Mouse (Mus musculus) frontal cortex, adult (tissue): ENCODE measurements around the gene Olfr353.

Experiments used
- ATAC-seq: cut with Nextera tagmentation; 2 replicates; pipeline ENCODE4 v1.9.2; 2017; ENCODE audit warnings: mild to moderate bottlenecking, moderate library complexity, mixed read lengths; ENCODE audit not compliant: low TSS enrichment

Olfr353 gene

DNA sequence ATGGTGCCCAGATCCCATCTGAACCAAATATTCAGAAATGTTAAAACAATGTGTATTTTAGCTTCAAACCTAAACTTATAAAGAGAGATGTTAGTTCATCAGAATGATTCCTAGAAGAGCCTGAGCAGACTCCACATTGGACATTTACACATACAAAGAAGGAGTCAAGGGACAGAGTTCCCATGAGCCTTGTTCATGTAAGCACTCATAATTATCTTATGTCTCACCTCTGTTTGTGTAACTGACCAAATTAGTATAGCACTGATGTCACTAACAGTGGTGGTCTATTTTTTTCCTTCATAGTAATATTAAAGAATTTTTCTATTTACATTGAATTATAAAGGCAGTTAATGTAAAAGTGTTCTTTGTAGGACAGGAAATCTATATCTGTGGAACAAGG, at the start of gene Olfr353:
Gene Olfr353, minus strand, starts transcription at position 101 of the 400 bp plus-strand sequence.
- ATAC-seq, result no peak

DNA sequence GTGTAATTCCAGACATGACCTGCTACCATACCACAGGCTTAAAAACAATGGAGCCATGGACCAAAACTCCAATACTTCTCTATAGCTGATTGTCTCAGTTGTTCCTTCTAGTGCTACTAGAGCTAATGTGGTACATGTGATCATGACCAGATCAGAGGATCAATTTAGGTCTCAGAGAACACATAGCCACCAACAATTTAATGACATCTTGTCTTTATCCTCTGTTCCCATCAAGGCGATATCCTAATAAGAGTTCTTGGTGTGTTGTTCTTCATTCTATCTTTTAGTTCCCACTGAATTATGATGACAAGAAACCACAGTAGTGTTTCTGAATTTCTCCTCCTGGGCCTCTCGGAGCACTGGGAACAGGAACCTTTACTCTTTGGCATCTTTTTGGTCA, 44.1 kb upstream of the Olfr353 start, which contains the start of gene Olfr356:
Gene Olfr356, plus strand, starts transcription at position 301 of the 400 bp plus-strand sequence.
- no peak for ATAC-seq

DNA sequence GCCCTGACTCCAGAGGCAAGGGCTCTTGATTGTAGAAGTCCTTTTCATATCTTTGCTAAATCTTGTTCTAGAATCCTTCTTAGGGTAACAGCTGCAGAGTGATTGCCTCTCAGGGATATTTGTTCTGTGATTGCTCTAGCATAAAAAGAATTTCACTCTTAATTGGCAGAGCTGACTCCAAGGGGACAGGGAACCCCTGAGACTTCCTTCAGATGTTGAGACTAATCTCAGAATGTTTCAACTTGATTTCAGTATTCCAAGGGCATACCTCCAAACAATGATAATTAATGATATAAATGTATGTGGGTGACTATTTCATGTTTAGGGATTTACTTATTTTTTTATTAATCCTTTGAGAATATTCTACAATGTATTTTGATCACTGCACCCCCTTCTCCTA, 36.1 kb upstream of the Olfr353 start, which contains the start of gene Olfr355:
Gene Olfr355, minus strand, starts transcription at position 101 of the 400 bp plus-strand sequence.
- no peak for ATAC-seq

DNA sequence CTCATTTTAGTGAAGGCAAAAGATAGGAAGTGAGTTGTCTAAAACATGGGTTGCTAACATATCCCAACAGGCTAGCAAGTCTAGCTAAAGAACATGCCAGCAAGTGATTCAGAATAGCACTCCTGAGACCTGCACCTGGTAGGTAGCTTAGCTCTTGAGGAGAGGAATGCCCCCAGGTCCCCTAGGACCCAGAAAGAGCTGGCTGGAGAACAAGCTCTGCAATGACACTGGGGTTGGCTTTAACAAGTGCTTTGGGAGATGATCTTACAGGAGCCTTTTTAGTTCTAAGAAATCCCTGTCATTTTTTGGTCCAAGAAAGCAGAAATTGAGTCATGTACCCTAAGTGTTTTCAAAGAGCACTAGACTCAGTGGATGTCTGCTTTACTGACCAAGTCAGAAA, 12.6 kb upstream of the Olfr353 start, which contains the start of gene Olfr354:
Gene Olfr354, plus strand, starts transcription at position 301 of the 400 bp plus-strand sequence.
- no peak for ATAC-seq

GRCm38 (mm10) chr2:36897114-36897513, 4.4 kb upstream of the Olfr353 start:
- ATAC-seq, result no peak

DNA sequence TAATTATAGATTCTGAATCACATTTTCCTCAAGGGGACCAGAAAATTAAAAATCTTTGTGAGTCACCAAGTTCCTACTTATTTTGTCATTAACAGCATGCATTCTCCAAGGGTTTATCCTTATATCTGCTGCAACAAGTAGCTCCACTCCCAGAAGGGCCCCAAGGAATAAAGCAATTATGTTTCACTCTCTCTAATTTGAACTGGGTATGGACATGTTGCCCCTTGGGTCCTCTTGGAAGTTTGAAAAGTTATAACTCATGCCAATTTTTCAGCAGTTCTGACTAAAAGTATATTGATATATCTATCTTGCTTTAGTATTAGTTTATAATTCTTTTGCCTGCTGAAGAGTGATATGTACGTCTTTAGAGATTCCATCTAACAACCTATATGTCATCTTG, 24.6 kb downstream of the Olfr353 start, which contains the start of gene Olfr352:
Gene Olfr352, plus strand, starts transcription at position 301 of the 400 bp plus-strand sequence.
- no peak for ATAC-seq

GRCm38 (mm10) chr2:36862560-36862959, 30.2 kb downstream of the Olfr353 start, which contains the start of gene Olfr351:
TSS of gene Olfr351 (minus strand) at chr2:36862660.
- ATAC-seq, result no peak

DNA sequence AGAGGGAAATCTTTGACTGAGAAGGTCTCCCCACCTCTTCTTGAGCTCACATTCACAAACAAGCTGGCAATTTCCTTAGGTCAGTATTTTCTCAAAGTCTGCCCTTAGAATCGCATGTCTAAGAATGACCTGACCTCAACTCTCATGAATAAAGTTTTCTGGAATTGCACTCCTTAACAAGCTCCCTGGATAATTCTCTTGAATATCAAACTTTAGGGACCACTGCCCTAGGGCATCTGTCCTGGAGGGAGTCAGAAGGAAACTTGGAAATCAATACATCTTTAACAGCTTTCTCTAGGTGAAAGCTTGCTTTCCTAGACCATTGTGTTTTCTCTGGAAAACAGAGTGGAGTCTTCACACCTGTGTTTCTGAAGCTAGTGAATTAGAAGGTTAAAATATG, 46.7 kb downstream of the Olfr353 start, which contains the start of gene Olfr350:
Gene Olfr350, plus strand, starts transcription at position 301 of the 400 bp plus-strand sequence.
- no peak for ATAC-seq
